Mouse (Mus musculus): Measurements from ENCODE around the gene Cib4. TPM values are rescaled to one million over a fixed set of nuclear protein-coding genes. Genes with fewer than 3 reads are reported as not detected.
A peak's percentile ranks its signal among the peaks of the same experiment; 100 is the strongest.

Gene Cib4
- polyA plus RNA-seq, 1 experiment, result not detected

DNA sequence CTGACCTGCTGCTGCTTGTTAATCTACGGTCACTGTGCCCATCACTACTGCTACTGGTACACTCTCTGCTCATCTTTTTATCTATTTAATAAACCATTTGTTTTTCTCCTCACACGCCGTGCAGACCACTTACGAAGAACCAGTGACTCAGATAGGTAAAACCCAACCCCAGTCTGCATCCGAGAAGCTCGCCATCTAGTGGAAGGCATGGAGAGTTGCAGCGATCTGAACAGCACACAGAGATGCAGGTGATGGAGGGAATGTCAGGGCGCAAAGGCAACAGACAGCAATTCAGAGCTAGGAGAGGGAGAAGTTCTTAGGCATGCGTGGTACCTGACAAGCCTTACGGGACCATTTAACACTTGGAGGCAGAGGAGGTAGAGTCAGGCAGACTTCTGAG, 69.1 kb downstream of the Cib4 start:
- Histone ChIP-seq H3K4me3 (ENCODE audit: insufficient read depth, low read length) (no peak overlapping the region), H3K27ac (ENCODE audit: insufficient read depth, low read length) (no peak overlapping the region), H3K4me1 (ENCODE audit: control insufficient read depth, insufficient read depth, low read length) (no peaks in the 10 kb centered on the region)
- TF ChIP-seq POLR2A (IDR thresholded peaks at IDR 0.05; ENCODE audit: extremely low read depth, insufficient read depth, low read length) (no peak), CTCF (IDR thresholded peaks at IDR 0.05; ENCODE audit: extremely low read depth, insufficient read depth, low read length) (peak; percentile 93)

DNA sequence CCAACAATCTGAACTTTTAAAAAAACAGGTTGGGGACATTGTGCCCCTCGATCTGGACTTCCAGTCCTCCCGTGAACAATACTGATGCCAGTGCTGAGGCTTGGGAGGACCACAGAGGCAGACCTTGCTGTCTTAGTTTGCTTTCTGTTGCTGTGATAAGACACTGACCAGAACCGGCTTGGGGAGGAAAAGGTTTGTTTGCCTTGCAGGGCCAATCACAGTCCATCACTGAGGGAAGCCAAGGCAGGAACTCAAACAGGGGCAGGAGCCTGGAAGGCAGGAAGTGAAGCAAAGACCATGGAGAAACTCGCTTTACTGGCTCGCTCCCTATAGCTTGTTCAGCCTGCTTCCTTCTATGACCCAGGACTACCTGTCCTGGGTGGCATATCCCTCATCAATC, 73.5 kb downstream of the Cib4 start:
- Histone ChIP-seq H3K4me1 (ENCODE audit: control insufficient read depth, insufficient read depth, low read length) (no peaks in the 10 kb centered on the region), H3K27ac (ENCODE audit: insufficient read depth, low read length) (no peak overlapping the region), H3K4me3 (ENCODE audit: insufficient read depth, low read length) (no peak overlapping the region)
- TF ChIP-seq POLR2A (IDR thresholded peaks at IDR 0.05; ENCODE audit: extremely low read depth, insufficient read depth, low read length) (no peak), CTCF (IDR thresholded peaks at IDR 0.05; ENCODE audit: extremely low read depth, insufficient read depth, low read length) (no peak)

- TF ChIP-seq POLR2A (IDR thresholded peaks at IDR 0.05; ENCODE audit: extremely low read depth, insufficient read depth, low read length), result no peak
- TF ChIP-seq CTCF (IDR thresholded peaks at IDR 0.05; ENCODE audit: extremely low read depth, insufficient read depth, low read length), result no peak
- Histone ChIP-seq H3K27ac (ENCODE audit: insufficient read depth, low read length) (no peak overlapping the region), H3K4me3 (ENCODE audit: insufficient read depth, low read length) (no peak overlapping the region), H3K4me1 (ENCODE audit: control insufficient read depth, insufficient read depth, low read length) (no peaks in the 10 kb centered on the region)
These were observed 75.2 kb downstream of the Cib4 start for GRCm38 (mm10) chr5:30470454-30470853.

GRCm38 (mm10) chr5:30466315-30466714, 79.3 kb downstream of the Cib4 start:
- Histone ChIP-seq H3K4me3 (ENCODE audit: insufficient read depth, low read length) (0 out of 2 replicates have a peak overlapping the region, but pooled peaks have one; percentile 10), H3K27ac (ENCODE audit: insufficient read depth, low read length) (no peak overlapping the region), H3K4me1 (ENCODE audit: control insufficient read depth, insufficient read depth, low read length) (peaks cover 5% of the 10 kb centered on the region)
- TF ChIP-seq POLR2A (IDR thresholded peaks at IDR 0.05; ENCODE audit: extremely low read depth, insufficient read depth, low read length) (no peak), CTCF (IDR thresholded peaks at IDR 0.05; ENCODE audit: extremely low read depth, insufficient read depth, low read length) (no peak)

DNA sequence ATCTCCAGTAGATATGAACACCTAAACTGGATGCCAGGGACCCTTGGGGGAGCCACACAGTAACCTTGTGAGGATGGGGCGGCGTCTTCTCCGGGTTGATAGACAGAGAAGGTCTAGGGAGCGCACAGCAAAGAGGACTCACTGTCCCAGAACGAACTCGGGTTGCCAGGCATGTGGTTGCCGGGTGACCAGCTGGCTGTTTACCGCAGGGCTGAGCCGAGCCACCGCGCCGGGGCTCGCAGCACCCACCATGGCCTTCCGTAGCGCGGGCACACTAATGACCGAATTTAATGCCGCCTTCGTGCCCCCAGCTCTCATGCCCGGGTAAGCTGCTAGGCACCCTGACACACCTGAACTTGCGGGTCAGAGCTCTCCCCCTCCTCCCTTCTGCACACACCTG, 79.8 kb downstream of the Cib4 start, which contains the start of gene 1700001C02Rik:
Gene 1700001C02Rik, plus strand, starts transcription at position 187 of the 400 bp plus-strand sequence.
- peaks cover 5% of the 10 kb centered on the region for H3K4me1 ChIP-seq (ENCODE audit: control insufficient read depth, insufficient read depth, low read length)
- no peak for TF ChIP-seq CTCF (IDR thresholded peaks at IDR 0.05; ENCODE audit: extremely low read depth, insufficient read depth, low read length)
- H3K27ac ChIP-seq (ENCODE audit: insufficient read depth, low read length), result no peak within 1 kb of the TSS
- H3K4me3 ChIP-seq (ENCODE audit: insufficient read depth, low read length), result 0 out of 2 replicates have a peak within 1 kb of the TSS, but pooled peaks have one; percentile 10

GRCm38 (mm10) chr5:30461821-30462220, 83.8 kb downstream of the Cib4 start, which contains the start of gene Otof:
Gene Otof (minus strand): TSS chr5:30461932.
- peaks cover 5% of the 10 kb centered on the region for H3K4me1 ChIP-seq (ENCODE audit: control insufficient read depth, insufficient read depth, low read length)
- TF ChIP-seq CTCF (IDR thresholded peaks at IDR 0.05; ENCODE audit: extremely low read depth, insufficient read depth, low read length) (no peak), POLR2A (IDR thresholded peaks at IDR 0.05; ENCODE audit: extremely low read depth, insufficient read depth, low read length) (0 out of 2 replicates have a peak, but pooled peaks have one; percentile 19)
- peak within 1 kb of the TSS; percentile 25; the same call in 1 of the 2 replicates for H3K4me3 ChIP-seq (ENCODE audit: insufficient read depth, low read length)
- H3K27ac ChIP-seq (ENCODE audit: insufficient read depth, low read length), result no peak within 1 kb of the TSS

- H3K4me3 ChIP-seq (ENCODE audit: insufficient read depth, low read length), result no peak overlapping the region
- TF ChIP-seq CTCF (IDR thresholded peaks at IDR 0.05; ENCODE audit: extremely low read depth, insufficient read depth, low read length) (peak; percentile 38), POLR2A (IDR thresholded peaks at IDR 0.05; ENCODE audit: extremely low read depth, insufficient read depth, low read length) (no peak)
- H3K27ac ChIP-seq (ENCODE audit: insufficient read depth, low read length), result no peak overlapping the region
- H3K4me1 ChIP-seq (ENCODE audit: control insufficient read depth, insufficient read depth, low read length), result peaks cover 5% of the 10 kb centered on the region
These were observed 85.5 kb downstream of the Cib4 start for GRCm38 (mm10) chr5:30460155-30460554.

GRCm38 (mm10) chr5:30456056-30456455, 89.6 kb downstream of the Cib4 start:
- TF ChIP-seq POLR2A (IDR thresholded peaks at IDR 0.05; ENCODE audit: extremely low read depth, insufficient read depth, low read length), result no peak
- peak; percentile 58 for TF ChIP-seq CTCF (IDR thresholded peaks at IDR 0.05; ENCODE audit: extremely low read depth, insufficient read depth, low read length)
- Histone ChIP-seq H3K4me1 (ENCODE audit: control insufficient read depth, insufficient read depth, low read length) (no peaks in the 10 kb centered on the region), H3K4me3 (ENCODE audit: insufficient read depth, low read length) (no peak overlapping the region), H3K27ac (ENCODE audit: insufficient read depth, low read length) (no peak overlapping the region)

DNA sequence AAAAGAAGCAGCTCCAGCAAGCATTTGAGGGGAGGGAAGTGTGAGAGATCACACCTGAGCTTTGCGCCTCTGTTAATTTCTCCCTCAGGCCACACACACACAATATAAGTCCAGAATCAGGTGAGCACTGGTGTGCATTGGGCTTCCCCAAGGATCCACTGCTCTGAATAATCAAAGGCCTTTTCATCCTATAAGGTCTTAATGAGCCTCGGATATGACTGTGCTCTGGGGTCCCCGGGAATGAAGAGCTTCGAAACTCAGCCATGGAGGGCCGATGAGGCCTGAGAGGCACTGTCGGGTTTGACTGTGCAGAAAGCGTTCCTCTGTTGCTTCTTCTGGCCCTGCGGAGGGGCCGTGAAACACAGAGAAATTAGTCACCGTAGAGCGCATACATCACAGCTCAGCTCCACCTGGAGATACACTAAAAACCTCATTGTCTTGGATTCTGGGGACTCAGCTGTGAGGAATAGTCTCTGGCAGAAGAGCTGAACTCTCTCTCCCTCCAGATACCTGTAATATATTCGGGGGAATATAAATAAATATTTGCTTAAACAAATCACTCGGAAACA, 101.2 kb downstream of the Cib4 start:
- Histone ChIP-seq H3K4me3 (ENCODE audit: insufficient read depth, low read length) (no peak overlapping the region), H3K4me1 (ENCODE audit: control insufficient read depth, insufficient read depth, low read length) (no peaks in the 10 kb centered on the region), H3K27ac (ENCODE audit: insufficient read depth, low read length) (no peak overlapping the region)
- TF ChIP-seq POLR2A (IDR thresholded peaks at IDR 0.05; ENCODE audit: extremely low read depth, insufficient read depth, low read length) (no peak), CTCF (IDR thresholded peaks at IDR 0.05; ENCODE audit: extremely low read depth, insufficient read depth, low read length) (no peak)

DNA sequence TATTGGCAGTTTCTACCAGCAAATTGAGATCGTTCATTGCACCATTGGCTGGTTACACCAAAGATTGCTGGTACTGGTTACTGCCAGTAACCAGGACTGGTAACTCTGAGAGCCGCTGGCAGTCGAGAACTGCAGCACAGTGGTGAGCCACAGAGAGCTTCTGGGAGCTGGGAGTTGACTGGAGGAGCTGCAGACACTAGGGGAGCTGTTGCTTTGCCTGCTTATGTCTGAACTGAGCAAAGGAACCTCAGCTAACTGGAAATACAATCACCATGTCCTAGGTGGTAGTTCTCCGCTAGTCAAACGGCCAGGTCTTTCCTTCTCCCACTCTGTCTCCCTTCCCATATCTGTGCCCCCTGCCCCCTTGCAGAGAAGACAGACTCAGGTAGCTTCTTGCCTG, 103.4 kb downstream of the Cib4 start:
- Histone ChIP-seq H3K4me1 (ENCODE audit: control insufficient read depth, insufficient read depth, low read length) (no peaks in the 10 kb centered on the region), H3K4me3 (ENCODE audit: insufficient read depth, low read length) (no peak overlapping the region), H3K27ac (ENCODE audit: insufficient read depth, low read length) (no peak overlapping the region)
- TF ChIP-seq CTCF (IDR thresholded peaks at IDR 0.05; ENCODE audit: extremely low read depth, insufficient read depth, low read length) (peak; percentile 57), POLR2A (IDR thresholded peaks at IDR 0.05; ENCODE audit: extremely low read depth, insufficient read depth, low read length) (no peak)
